Mouse (Mus musculus) myocyte (in vitro differentiated cells): ENCODE measurements at regions not wholly inside any gene's neighbourhood (a gene's known extent, or its start where the extent isn't known, plus 50 kb on each side); places are given as distances from the start of the nearest gene placed in this dataset.

Experiments
- H3K27me3 ChIP-seq: one replicate; pipeline ENCODE4 v1.6.1; 2011; ENCODE audit not compliant: control insufficient read depth, insufficient read depth, insufficient read length
- H3K36me3 ChIP-seq: one replicate; pipeline ENCODE4 v1.6.1; 2011; ENCODE audit not compliant: control insufficient read depth, insufficient read depth
- H3K4me2 ChIP-seq: one replicate; pipeline ENCODE4 v1.6.1; 2011; ENCODE audit warnings: low read depth, control low read depth
- H3K4me3 ChIP-seq: one replicate; pipeline ENCODE4 v1.5.1; 2011; ENCODE audit warnings: mild to moderate bottlenecking, control low read depth, moderate library complexity
- H3K79me2 ChIP-seq: one replicate; pipeline ENCODE4 v1.6.1; 2011; ENCODE audit not compliant: control insufficient read depth, insufficient read depth
- H3ac ChIP-seq: one replicate; pipeline ENCODE4 v1.6.1; 2011; ENCODE audit not compliant: control insufficient read depth, insufficient read length
- CEBPB ChIP-seq: IDR thresholded peaks from 2 replicates; pipeline ENCODE4 v1.6.1; 2011; ENCODE audit warnings: mild to moderate bottlenecking, moderate library complexity; ENCODE audit not compliant: poor library complexity, insufficient read depth, severe bottlenecking
- E2F4 ChIP-seq: IDR thresholded peaks from one replicate; pipeline ENCODE4 v1.6.1; 2011; ENCODE audit warnings: mild to moderate bottlenecking, control low read depth, moderate library complexity; ENCODE audit not compliant: insufficient read depth
- MAX ChIP-seq: IDR thresholded peaks from one replicate; pipeline ENCODE4 v1.6.1; 2011; ENCODE audit warnings: low read depth, mild to moderate bottlenecking, control low read depth
- MYOD1 ChIP-seq, 3 experiments: IDR thresholded peaks; one replicate each; pipeline ENCODE4 v1.6.1; 2011; ENCODE audit warnings: control low read depth in 2 of 3, low read depth in 2 of 3, mild to moderate bottlenecking in 2 of 3, moderate library complexity in 1 of 3; ENCODE audit not compliant: insufficient read length in 2 of 3, control insufficient read depth in 1 of 3
- MYOG ChIP-seq, 3 experiments: IDR thresholded peaks; one replicate each; pipeline ENCODE4 v1.6.1; 2011; ENCODE audit warnings: control low read depth in 2 of 3, low read depth in 2 of 3, mild to moderate bottlenecking in 2 of 3; ENCODE audit not compliant: insufficient read length in 2 of 3, control insufficient read depth in 1 of 3, insufficient read depth in 1 of 3
- POLR2A ChIP-seq: IDR thresholded peaks from one replicate; pipeline ENCODE4 v1.6.1; 2011; ENCODE audit warnings: low read depth, mild to moderate bottlenecking, control low read depth, moderate library complexity; ENCODE audit not compliant: insufficient read length
- POLR2AphosphoS2 ChIP-seq: IDR thresholded peaks from one replicate; pipeline ENCODE4 v1.6.1; 2011; ENCODE audit warnings: low read depth, control low read depth; ENCODE audit not compliant: insufficient read length
- REST ChIP-seq: IDR thresholded peaks from one replicate; pipeline ENCODE4 v1.6.1; 2011; ENCODE audit warnings: mild to moderate bottlenecking, control low read depth, moderate library complexity; ENCODE audit not compliant: insufficient read depth, insufficient read length
- SRF ChIP-seq: IDR thresholded peaks from one replicate; pipeline ENCODE4 v1.6.1; 2011; ENCODE audit warnings: low read depth; ENCODE audit not compliant: control insufficient read depth, insufficient read length
- TCF12 ChIP-seq: IDR thresholded peaks from one replicate; pipeline ENCODE4 v1.6.1; 2011; ENCODE audit warnings: mild to moderate bottlenecking, control low read depth; ENCODE audit not compliant: poor library complexity, insufficient read depth, severe bottlenecking
- TCF3 ChIP-seq: IDR thresholded peaks from one replicate; pipeline ENCODE4 v1.6.1; 2011; ENCODE audit warnings: low read depth, control low read depth; ENCODE audit not compliant: insufficient read length
- USF1 ChIP-seq: IDR thresholded peaks from one replicate; pipeline ENCODE4 v1.6.1; 2011; ENCODE audit warnings: low read depth, mild to moderate bottlenecking, control low read depth, moderate library complexity

DNA sequence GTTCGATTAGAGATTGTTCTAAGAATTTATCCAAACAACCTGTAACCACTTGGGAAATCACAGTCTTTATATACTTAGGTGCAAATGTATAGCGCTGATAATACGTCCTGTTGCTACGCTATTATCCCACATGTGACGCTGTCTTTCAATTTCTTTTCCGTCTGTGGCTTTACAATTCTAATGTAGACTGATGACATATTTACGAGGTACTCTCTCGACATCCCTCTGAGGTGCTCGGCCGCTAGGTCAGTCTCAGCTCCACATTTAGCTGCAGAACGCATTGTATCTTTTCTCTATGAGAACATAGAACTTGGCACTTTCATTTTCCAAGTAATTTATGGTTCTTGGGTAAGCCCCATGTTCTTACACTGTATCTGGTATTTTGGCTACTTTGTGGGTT, 193.6 kb downstream of the Dact1 start:
- Histone ChIP-seq H3K27me3 (no peaks in the 10 kb centered on the region), H3K4me3 (no peak overlapping the region), H3K79me2 (no peaks in the 10 kb centered on the region), H3ac (no peak overlapping the region), H3K36me3 (no peaks in the 10 kb centered on the region), H3K4me2 (no peak overlapping the region)
- TF ChIP-seq POLR2A (no peak), SRF (no peak), TCF3 (no peak), MAX (no peak), MYOG (IDR thresholded peaks at IDR 0.05; ENCODE audit: control insufficient read depth in 1 of 3, insufficient read depth in 1 of 3, insufficient read length in 2 of 3, low read depth in 2 of 3) (no peak), TCF12 (no peak), MYOD1 (IDR thresholded peaks at IDR 0.05; ENCODE audit: control insufficient read depth in 1 of 3, insufficient read length in 2 of 3, low read depth in 2 of 3) (no peak)

DNA sequence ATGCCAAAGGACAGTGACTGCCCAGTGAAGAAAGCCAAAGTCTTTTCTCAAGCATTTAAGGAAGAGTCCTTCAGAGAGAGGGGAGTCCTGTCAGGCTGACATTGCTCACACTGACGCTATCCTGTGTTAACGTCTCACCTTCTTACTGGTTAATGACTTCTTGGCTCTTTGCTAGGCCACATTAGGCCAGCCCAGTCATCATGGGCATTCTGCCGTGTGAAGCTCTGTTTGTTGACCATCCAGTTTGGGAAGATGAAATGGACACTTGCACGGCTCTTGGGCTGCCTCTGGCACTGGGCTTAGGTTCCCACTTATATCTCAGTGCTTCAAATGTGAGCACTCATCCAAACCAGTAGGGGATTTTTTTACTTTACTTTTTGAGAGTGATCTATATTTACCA, 196.5 kb downstream of the Dact1 start:
- TF ChIP-seq E2F4 (no peak), SRF (no peak), REST (no peak), CEBPB (no peak), TCF3 (no peak), POLR2A (no peak), TCF12 (no peak), MAX (no peak)
- Histone ChIP-seq H3K27me3 (no peaks in the 10 kb centered on the region), H3K4me2 (no peak overlapping the region), H3K79me2 (no peaks in the 10 kb centered on the region), H3K4me3 (no peak overlapping the region), H3ac (no peak overlapping the region), H3K36me3 (no peaks in the 10 kb centered on the region)

DNA sequence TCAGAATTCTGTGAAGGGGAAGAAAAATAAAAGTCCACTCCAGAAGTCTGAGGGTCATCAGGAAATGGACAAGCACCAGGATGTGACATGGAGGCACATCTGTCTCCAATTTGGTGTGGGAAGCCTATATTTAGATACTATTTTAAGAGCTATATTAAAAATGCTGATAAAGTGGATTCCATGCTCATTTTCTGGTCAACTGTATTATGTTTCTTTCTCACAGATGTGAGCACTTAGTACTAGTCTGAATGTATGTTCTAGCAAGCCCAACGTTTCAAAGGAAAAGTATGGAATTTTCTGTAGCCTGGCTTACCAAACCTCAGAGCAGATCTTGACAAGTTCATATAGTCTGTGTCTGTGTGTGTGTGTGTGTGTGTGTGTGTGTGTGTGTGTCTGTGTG, 197.0 kb downstream of the Dact1 start:
- H3K4me2 ChIP-seq: no peak overlapping the region
- no peaks in the 10 kb centered on the region for H3K36me3 ChIP-seq
- no peak overlapping the region for H3K4me3 ChIP-seq
- TF ChIP-seq USF1 (no peak), POLR2A (no peak), CEBPB (no peak), E2F4 (no peak), MYOD1 (IDR thresholded peaks at IDR 0.05; ENCODE audit: control insufficient read depth in 1 of 3, insufficient read length in 2 of 3, low read depth in 2 of 3) (no peak), MAX (no peak), POLR2AphosphoS2 (no peak), SRF (no peak), MYOG (IDR thresholded peaks at IDR 0.05; ENCODE audit: control insufficient read depth in 1 of 3, insufficient read depth in 1 of 3, insufficient read length in 2 of 3, low read depth in 2 of 3) (no peak), REST (no peak)
- no peaks in the 10 kb centered on the region for H3K79me2 ChIP-seq
- H3ac ChIP-seq: no peak overlapping the region
- H3K27me3 ChIP-seq: no peaks in the 10 kb centered on the region

DNA sequence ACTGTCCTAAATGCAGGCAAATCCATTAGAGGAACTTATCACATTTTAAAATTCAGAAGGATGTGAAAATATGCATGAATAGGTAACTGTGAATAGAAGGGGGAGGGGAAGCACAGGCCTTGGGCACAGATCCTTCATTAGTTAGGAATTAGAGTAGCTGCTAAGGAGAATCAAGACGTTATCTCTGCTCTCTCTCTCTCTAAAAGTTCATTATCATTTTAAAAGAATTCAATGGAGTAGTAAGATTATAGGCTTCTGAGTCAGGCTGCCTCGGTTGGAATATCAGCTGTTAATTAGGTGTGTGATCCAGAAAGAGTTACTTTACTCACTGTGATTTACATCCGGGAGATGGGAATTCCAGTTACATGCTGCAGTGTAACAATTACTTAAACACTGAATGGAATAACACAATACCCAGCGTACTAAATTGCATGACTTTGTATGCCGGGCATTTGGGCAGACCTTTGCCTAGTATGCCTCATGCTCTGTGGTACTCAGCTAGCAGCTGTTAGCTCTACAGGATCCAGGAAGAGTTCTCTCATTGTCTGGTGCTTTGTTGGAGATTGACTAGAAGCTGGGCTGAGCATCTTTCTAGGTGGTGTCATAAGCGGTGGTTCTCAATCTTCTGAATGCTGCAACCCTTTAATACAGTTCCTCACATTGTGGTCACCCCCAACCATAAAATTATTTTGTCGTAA, 203.4 kb downstream of the Dact1 start:
- no peak overlapping the region for H3K4me2 ChIP-seq
- no peaks in the 10 kb centered on the region for H3K79me2 ChIP-seq
- no peak overlapping the region for H3K4me3 ChIP-seq
- TF ChIP-seq TCF12: no peak
- TF ChIP-seq POLR2A: no peak
- TF ChIP-seq MYOG (IDR thresholded peaks at IDR 0.05; ENCODE audit: control insufficient read depth in 1 of 3, insufficient read depth in 1 of 3, insufficient read length in 2 of 3, low read depth in 2 of 3): no peak
- TF ChIP-seq USF1: no peak
- TF ChIP-seq REST: no peak
- TF ChIP-seq TCF3: no peak
- TF ChIP-seq SRF: no peak
- no peak for TF ChIP-seq E2F4
- no peak for TF ChIP-seq MAX
- TF ChIP-seq MYOD1 (IDR thresholded peaks at IDR 0.05; ENCODE audit: control insufficient read depth in 1 of 3, insufficient read length in 2 of 3, low read depth in 2 of 3): no peak
- TF ChIP-seq CEBPB: no peak
- TF ChIP-seq POLR2AphosphoS2: no peak
- H3K36me3 ChIP-seq: no peaks in the 10 kb centered on the region
- H3K27me3 ChIP-seq: no peaks in the 10 kb centered on the region
- no peak overlapping the region for H3ac ChIP-seq

DNA sequence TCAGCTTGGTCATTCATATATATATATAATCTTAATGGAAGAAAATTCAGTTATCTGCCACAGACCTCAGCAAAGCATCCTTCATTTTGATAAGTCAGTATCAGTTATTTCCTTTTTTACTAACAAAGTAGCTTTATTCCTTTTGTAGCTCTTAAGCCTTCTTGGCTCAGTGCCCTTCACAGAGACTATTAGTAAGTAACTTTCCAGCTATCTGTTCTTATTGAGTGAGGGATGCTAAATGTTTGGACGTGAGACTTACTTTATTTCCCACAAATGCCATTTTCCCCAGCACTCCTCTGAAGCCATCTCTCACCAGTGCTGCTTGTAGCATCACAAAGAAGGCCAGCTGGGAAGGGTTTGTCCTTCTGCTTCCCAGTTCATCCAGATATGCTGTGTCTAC, 209.8 kb downstream of the Dact1 start:
- H3K79me2 ChIP-seq: no peaks in the 10 kb centered on the region
- no peak overlapping the region for H3K4me3 ChIP-seq
- H3ac ChIP-seq: no peak overlapping the region
- H3K36me3 ChIP-seq: no peaks in the 10 kb centered on the region
- H3K27me3 ChIP-seq: no peaks in the 10 kb centered on the region
- H3K4me2 ChIP-seq: no peak overlapping the region
- TF ChIP-seq E2F4 (no peak), TCF3 (no peak), TCF12 (no peak), CEBPB (no peak), MYOG (IDR thresholded peaks at IDR 0.05; ENCODE audit: control insufficient read depth in 1 of 3, insufficient read depth in 1 of 3, insufficient read length in 2 of 3, low read depth in 2 of 3) (no peak), REST (no peak), MYOD1 (IDR thresholded peaks at IDR 0.05; ENCODE audit: control insufficient read depth in 1 of 3, insufficient read length in 2 of 3, low read depth in 2 of 3) (no peak), POLR2AphosphoS2 (no peak), MAX (no peak), POLR2A (no peak), USF1 (no peak), SRF (no peak)
